Mouse (Mus musculus) c-Kit-negative CD71-positive TER-119-positive erythroid progenitor cells, embryonic 14.5 days (primary cell): ENCODE data around the gene Tada3.

Source experiments
- DNase-seq: peaks from one replicate; pipeline ENCODE4 v3.0.0-alpha.2; 2013; ENCODE audit warnings: low read depth, low spot score

Gene Tada3

GRCm38 (mm10) chr6:113386025-113386424, 8.3 kb upstream of the Tada3 start:
- DNase-seq, result no peak

GRCm38 (mm10) chr6:113385160-113385714, 7.6 kb upstream of the Tada3 start:
- DNase-seq, result no peak

GRCm38 (mm10) chr6:113384351-113384927, 6.8 kb upstream of the Tada3 start:
- no peak for DNase-seq

DNA sequence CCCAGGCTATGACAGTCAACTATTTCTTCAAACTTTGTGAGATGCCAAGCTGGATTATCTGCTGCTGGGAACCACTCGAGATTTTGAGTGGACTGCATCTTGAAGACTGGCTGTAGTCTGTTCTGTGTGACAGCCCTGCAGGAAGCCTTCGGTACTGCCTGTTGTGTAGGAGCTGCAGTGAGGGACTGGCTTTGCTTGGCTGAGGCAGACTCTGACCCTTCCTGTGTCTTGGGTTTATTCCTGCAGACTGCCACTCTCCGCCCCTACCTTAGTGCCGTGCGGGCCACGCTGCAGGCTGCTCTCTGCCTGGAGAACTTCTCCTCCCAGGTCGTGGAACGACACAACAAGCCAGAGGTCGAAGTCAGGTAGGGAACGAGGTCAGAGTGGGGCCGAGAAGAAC, 2.8 kb upstream of the Tada3 start:
- DNase-seq, result no peak

GRCm38 (mm10) chr6:113379246-113379645, 1.6 kb upstream of the Tada3 start:
- no peak for DNase-seq

DNA sequence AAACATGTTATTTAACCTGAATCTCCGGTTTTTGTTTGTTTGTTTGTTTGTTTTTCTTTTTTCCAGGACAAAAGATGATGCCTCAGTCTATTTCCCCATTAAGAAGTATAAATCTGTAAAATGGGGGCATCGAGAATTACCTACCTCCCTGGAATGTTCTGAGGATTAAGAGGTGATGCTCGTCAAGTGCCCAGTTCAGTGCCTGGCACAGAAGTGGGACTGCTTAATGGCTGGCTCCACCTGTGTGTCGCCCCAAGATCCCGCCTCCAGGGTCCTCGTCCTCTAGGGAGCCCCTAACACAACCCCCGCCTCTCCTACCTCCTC, 549 bp downstream of the Tada3 start:
- DNase-seq, result no peak

DNA sequence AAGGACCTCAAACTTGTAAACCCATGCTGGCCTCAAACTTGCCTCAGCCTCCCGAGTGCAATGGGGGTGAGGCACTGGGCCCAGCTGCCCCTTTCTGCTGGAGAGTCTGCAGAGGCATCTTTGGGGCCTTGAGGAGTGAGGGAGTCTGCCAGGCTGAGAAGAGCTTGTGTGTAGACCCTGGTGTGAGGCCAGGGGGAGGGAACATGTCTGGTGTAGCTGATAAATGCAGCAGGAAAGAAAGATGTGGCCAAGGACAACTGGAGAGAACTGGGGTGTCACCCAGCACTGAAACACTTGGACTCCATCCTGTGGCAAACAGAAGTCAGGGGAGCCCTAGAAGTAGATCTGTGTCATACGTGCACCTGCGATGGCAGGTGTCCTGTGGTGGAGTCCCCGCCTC, 4.2 kb downstream of the Tada3 start:
- DNase-seq, result no peak

DNA sequence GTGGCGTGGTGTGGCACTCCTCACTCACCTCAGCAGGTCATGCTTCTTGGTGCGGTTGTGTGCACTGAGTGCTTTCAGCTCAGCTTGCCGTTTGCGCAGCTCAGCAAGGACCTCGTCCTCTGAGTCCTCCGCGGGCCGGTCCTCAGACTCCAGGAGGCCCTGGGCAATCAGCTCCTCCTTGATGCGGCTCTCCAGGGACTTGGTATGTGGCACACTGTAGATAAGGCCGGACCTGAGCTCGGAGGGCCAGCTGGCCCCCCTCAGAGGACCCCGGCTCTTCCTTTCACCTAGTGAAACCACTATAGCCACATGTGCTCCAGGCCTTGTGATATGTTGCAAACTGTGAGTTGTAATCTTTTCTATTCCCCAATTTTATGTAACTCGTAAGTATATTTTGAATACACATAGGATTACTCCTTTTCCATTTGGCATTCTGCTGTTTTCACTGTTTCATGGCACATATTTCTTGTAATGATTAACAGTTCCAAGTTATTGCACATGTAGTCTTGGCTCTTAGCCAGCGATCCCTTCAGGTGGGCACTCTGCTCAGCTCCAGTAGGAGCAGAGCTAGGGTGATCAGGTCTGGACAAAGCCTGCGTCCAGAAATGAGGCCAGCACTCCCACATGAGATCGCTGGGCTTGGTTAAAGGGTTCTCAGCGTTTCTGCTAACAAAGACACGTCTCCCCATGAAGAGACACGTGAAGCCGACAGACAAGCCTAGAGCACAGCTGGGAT, 7.3 kb downstream of the Tada3 start:
- DNase-seq, result no peak

GRCm38 (mm10) chr6:113368577-113368976, 9.1 kb downstream of the Tada3 start:
- no peak for DNase-seq

- DNase-seq, result no peak
Observed at GRCm38 (mm10) chr6:113368124-113368523, 9.6 kb downstream of the Tada3 start.

DNA sequence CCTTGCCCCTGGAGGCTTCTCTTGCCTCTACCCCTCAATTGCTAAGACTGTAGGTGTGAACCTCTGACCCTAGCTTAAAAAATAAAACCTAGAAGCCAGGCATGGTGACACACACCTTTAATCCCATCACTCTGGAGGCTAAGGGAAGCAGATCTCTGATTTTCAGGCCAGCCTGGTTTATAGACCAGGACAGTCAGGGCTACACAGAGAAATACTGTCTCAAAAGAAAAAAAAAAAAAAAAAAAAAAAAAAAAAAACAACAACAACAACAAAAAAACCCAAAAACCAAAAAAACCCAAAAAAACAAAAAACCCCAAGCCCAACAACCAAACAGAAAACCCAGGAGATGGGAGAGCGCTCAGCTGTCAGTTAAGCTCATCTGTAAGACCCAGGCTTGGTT, 10.1 kb downstream of the Tada3 start:
- no peak for DNase-seq

- no peak for DNase-seq
Observed at GRCm38 (mm10) chr6:113366639-113367038, 11.0 kb downstream of the Tada3 start.

- no peak for DNase-seq
Observed at GRCm38 (mm10) chr6:113364518-113365135, 13.1 kb downstream of the Tada3 start.

DNA sequence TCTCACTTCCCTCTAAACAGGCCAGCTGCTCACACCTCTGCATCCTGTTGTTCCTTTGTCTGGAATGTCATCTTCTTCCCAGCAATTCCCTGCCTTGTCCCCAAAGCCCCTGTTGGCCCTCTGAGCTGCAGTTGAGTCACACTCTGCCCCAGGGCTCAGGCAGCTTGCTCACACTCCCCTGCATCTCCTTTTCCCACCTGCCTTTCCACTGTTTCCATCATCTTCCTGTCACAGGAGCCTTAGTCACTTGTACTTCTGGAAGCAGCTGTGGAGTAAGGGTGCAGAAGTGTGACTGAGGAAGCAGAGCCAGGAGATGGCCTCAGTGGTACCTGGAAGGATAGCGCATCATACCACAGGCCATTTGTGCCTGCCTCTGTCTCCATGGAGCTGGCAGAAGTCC, 15.4 kb downstream of the Tada3 start:
- DNase-seq, result no peak

DNA sequence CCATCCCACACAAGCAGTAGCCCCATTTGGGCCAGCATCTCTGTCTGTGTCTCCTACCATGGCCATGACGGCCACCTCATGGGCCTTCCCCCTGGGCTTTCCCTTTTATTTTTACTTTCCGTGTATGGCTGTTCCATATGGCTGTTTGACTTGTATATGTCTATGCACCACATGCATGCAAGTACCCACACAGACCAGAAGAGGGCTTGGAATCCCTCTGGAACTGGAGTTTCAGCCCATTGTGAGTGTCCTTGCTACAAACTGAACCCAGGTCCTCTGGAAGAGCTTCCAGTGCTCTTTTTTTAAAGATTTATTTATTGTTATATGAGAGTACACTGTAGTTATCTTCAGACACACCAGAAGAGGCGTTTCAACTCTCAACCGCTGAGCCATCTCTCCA, 16.2 kb downstream of the Tada3 start:
- DNase-seq, result no peak

GRCm38 (mm10) chr6:113353696-113354095, 24.0 kb downstream of the Tada3 start:
- no peak for DNase-seq

- DNase-seq, result no peak
Observed at GRCm38 (mm10) chr6:113352820-113353219, 24.9 kb downstream of the Tada3 start.

DNA sequence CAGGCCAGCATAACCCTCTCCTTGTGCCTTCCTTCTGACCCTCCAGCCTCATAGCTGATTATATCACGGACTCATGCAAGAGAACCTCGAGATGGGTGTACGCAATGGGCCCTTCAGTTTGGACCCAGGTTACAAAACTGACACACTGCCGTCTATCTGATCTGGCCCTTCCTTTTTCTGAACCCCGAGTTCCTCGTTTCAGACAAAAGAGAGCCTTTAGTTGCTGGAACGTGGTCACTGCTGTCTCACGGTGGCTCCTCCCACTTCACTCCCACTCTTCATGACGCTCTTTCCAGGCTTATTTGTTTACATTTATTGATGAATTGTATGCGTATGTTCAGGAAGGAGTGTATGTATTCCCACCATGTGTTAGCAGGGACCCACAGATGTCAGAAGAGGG, 26.0 kb downstream of the Tada3 start:
- DNase-seq, result no peak

GRCm38 (mm10) chr6:113351161-113351560, 26.5 kb downstream of the Tada3 start:
- DNase-seq, result no peak

GRCm38 (mm10) chr6:113350538-113350937, 27.1 kb downstream of the Tada3 start:
- no peak for DNase-seq

DNA sequence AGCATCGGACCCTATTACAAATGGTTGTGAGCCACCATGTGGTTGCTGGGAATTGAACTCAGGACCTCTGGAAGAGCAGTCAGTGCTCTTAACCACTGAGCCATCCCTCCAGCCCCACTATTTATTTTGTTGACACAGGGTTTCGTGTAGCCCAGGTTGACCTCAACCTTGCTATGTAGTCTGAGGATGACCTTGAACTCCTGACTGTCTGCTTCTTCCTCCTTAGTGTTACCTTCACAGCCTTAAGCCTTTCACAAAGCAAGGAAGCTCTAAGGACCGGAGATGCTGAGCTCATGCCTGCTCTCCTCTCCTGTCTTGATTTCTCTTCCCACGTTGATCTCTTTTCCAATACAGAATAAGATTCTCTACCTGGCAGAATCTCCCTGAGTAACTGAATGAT, 30.8 kb downstream of the Tada3 start:
- DNase-seq, result no peak

- DNase-seq, result no peak
Observed at GRCm38 (mm10) chr6:113344321-113344720, 33.4 kb downstream of the Tada3 start.
